Mouse (Mus musculus) lung, postnatal 10 days (tissue): ENCODE data around the gene Mdfic.
"Not testable (repeated sequence)": the region's sequence is repeated elsewhere in the genome, so short reads cannot be mapped to it uniquely, and the experiment has no call there.

ENCODE experiments used
- DNase-seq: peaks from one replicate; pipeline ENCODE4 v3.0.0; 2021

The Mdfic gene

GRCm38 (mm10) chr6:15720461-15720817 is at the start of gene Mdfic:
TSS of gene Mdfic (plus strand) at chr6:15720661.
- DNase-seq: peak; percentile 84

GRCm38 (mm10) chr6:15671364-15671763 is 49.1 kb upstream of the Mdfic start:
- no peak for DNase-seq

- DNase-seq: no peak
Observed at GRCm38 (mm10) chr6:15710080-15710479, 10.4 kb upstream of the Mdfic start.

GRCm38 (mm10) chr6:15710706-15711105 is 9.8 kb upstream of the Mdfic start:
- DNase-seq: no peak

- no peak for DNase-seq
Observed at GRCm38 (mm10) chr6:15712860-15713385, 7.5 kb upstream of the Mdfic start.

GRCm38 (mm10) chr6:15714036-15714435 is 6.4 kb upstream of the Mdfic start:
- not testable (repeated sequence) for DNase-seq

GRCm38 (mm10) chr6:15714996-15715844 is 5.2 kb upstream of the Mdfic start:
- DNase-seq: no peak

GRCm38 (mm10) chr6:15719919-15720318 is 542 bp upstream of the Mdfic start:
- DNase-seq: no peak

GRCm38 (mm10) chr6:15720818-15721715 is 606 bp downstream of the Mdfic start:
- peak; percentile 79 for DNase-seq

- DNase-seq: no peak
Observed at GRCm38 (mm10) chr6:15721716-15722031, 1.2 kb downstream of the Mdfic start.

GRCm38 (mm10) chr6:15722631-15723030 is 2.2 kb downstream of the Mdfic start:
- not testable (repeated sequence) for DNase-seq

GRCm38 (mm10) chr6:15724304-15724703 is 3.8 kb downstream of the Mdfic start:
- DNase-seq: no peak

- no peak for DNase-seq
Observed at GRCm38 (mm10) chr6:15726422-15726821, 6.0 kb downstream of the Mdfic start.

GRCm38 (mm10) chr6:15727681-15728410 is 7.4 kb downstream of the Mdfic start:
- DNase-seq: peak; percentile 41

GRCm38 (mm10) chr6:15728844-15729577 is 8.6 kb downstream of the Mdfic start:
- DNase-seq: no peak

- no peak for DNase-seq
Observed at GRCm38 (mm10) chr6:15730258-15730657, 9.8 kb downstream of the Mdfic start.

GRCm38 (mm10) chr6:15730666-15731065 is 10.2 kb downstream of the Mdfic start:
- DNase-seq: no peak

- peak; percentile 68 for DNase-seq
Observed at GRCm38 (mm10) chr6:15731452-15731851, 11.0 kb downstream of the Mdfic start.

- peak; percentile 54 for DNase-seq
Observed at GRCm38 (mm10) chr6:15737312-15737911, 17.0 kb downstream of the Mdfic start.

GRCm38 (mm10) chr6:15738331-15738943 is 18.0 kb downstream of the Mdfic start:
- no peak for DNase-seq

- DNase-seq: no peak
Observed at GRCm38 (mm10) chr6:15739132-15739531, 18.7 kb downstream of the Mdfic start.
